Mouse (Mus musculus) forebrain, embryonic 11.5 days (tissue): ENCODE results near the gene Mia. TPM values are rescaled to one million over a fixed set of nuclear protein-coding genes. Genes with fewer than 3 reads are reported as not detected.

Source experiments
- ATAC-seq: fragments of 200-750 bp; cut with Nextera tagmentation; replicated peaks from 2 replicates; pipeline ENCODE4 v1.8.0; 2017; ENCODE audit warnings: moderate TSS enrichment; ENCODE audit not compliant: low FRiP score
- DNase-seq: peaks from one replicate; pipeline ENCODE4 v3.0.0-alpha.2; 2017; ENCODE audit warnings: low spot score
- H3K27ac ChIP-seq: fragments of 300-500 bp; sonication (generic); 2 replicates; pipeline ENCODE4 v1.5.1; 2014; ENCODE audit warnings: low read depth, low read length
- H3K27me3 ChIP-seq: fragments of 300-500 bp; sonication (generic); 2 replicates; pipeline ENCODE4 v1.6.1; 2014; ENCODE audit warnings: mild to moderate bottlenecking, low read length, mixed read lengths; ENCODE audit not compliant: control insufficient read depth, insufficient read depth
- H3K36me3 ChIP-seq: fragments of 300-500 bp; sonication (generic); 2 replicates; pipeline ENCODE4 v1.6.1; 2014; ENCODE audit warnings: mild to moderate bottlenecking, low read length, moderate library complexity, mixed read lengths; ENCODE audit not compliant: control insufficient read depth, insufficient read depth
- H3K4me1 ChIP-seq: fragments of 300-500 bp; sonication (generic); replicated peaks from 2 replicates; pipeline ENCODE4 v1.6.1; 2014; ENCODE audit warnings: low read length, mixed read lengths; ENCODE audit not compliant: control insufficient read depth, insufficient read depth
- H3K4me2 ChIP-seq: fragments of 300-500 bp; sonication (generic); 2 replicates; pipeline ENCODE4 v1.6.1; 2014; ENCODE audit warnings: low read depth, mild to moderate bottlenecking, low read length, moderate library complexity, mixed read lengths; ENCODE audit not compliant: severe bottlenecking
- H3K4me3 ChIP-seq: fragments of 300-500 bp; sonication (generic); 2 replicates; pipeline ENCODE4 v1.5.1; 2014; ENCODE audit warnings: low read depth, low read length
- H3K9ac ChIP-seq: fragments of 300-500 bp; sonication (generic); 2 replicates; pipeline ENCODE4 v1.6.1; 2014; ENCODE audit warnings: low read length
- H3K9me3 ChIP-seq: fragments of 300-500 bp; sonication (generic); 2 replicates; pipeline ENCODE4 v1.6.1; 2016; ENCODE audit warnings: low read length, mixed read lengths; ENCODE audit not compliant: control insufficient read depth
- WGBS: fragments of 180-500 bp; shearing (Covaris S2); extraction: QIAGEN DNeasy Blood & Tissue Kit; methylation state at CpG from one replicate; pipeline ENCODE4 v1.1.7; 2014; 5-methylcytosine and 5-hydroxymethylcytosine counted together
- polyA plus RNA-seq: library from polyadenylated mRNA; unstranded; fragments of >200 nt; fragmentation: Nextera tagmentation; extraction: Ambion mirVana; gene quantifications from 2 replicates; pipeline ENCODE4 v1.2.1, GENCODE M21; 2014

The Mia gene
- polyA plus RNA-seq, 1 experiment from 2014 or later, result 1.6 TPM

DNA sequence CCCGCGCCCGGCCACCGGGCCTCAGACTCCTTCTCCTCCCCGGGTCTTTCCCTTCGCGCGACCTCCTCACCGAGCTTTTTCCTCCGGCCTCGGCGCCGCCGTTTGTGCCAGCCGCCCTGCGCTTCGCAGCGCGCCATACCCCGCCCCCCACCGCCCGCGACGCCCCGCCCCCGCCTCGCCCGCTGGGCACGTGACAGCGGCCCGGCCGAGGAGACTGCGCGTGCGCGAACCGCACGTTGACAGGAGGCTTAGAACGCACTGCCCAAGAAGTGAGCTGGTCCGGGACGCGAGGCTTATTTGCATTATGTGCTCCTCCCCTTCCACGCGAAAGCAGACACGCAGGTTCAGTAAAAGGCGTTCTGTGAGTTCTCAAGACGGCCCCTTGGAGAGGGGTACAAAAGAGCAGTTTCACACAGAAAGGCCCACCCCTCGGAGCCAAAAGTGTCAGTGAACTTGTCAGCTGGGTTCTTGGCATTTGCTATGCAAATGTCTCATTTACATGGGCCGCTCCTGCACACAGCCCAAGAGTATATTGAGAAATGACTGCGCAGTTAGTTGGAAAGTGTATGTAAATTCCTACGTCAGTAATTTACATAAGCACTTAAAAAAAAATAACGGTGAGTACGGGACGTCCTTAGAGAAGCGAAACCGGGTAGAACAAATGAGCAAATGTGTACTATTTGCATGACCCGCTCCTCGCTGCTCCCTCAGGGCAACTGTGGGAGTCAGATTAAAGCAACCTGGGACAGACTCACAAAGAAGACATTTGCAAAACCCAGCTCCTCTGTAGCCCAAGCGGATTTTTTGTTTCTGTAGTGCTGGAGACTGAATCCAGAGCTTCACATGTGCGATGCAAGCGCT, 14.1 kb downstream of the Mia start, which contains the start of gene Egln2:
TSS of gene Egln2 (minus strand) at position 189 of the 861 bp plus-strand sequence.
- Histone ChIP-seq H3K4me3 (peak within 1 kb of the TSS; percentile 77), H3K4me1 (peaks cover 23% of the 10 kb centered on the region), H3K9ac (peak within 1 kb of the TSS; percentile 83), H3K36me3 (no peaks in the 10 kb centered on the region; the same call in 1 of the 2 replicates), H3K4me2 (peak within 1 kb of the TSS; percentile 70), H3K27me3 (no peaks in the 10 kb centered on the region), H3K27ac (peak within 1 kb of the TSS; percentile 96), H3K9me3 (no peaks in the 10 kb centered on the region)
- peak; percentile 85 for ATAC-seq
- WGBS, result 2% methylated on average over 53 of the region's 61 CpGs
- peak; percentile 98 for DNase-seq

DNA sequence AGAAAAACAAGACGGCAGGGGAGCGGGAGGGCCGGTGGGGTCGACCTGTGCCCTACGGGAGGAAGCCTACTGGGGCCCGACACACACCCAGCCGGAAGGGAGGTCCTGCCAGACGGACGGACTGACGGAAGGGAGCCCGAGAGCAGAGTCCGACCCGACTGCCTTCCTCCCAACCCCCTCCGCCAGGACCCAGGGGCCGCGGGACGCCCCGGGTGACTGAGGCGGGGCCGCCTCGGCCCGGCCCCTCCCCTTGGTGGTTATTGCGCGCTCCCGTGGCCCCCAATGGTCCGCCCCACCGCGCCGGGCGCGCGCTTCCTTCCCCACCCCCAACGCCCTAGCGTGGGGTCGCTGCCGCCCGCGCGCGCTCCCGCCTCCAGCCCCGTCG, 14.7 kb downstream of the Mia start:
- Histone ChIP-seq H3K27me3 (no peaks in the 10 kb centered on the region), H3K36me3 (no peaks in the 10 kb centered on the region; the same call in 1 of the 2 replicates), H3K4me2 (peak overlapping the region; percentile 70), H3K4me1 (peaks cover 25% of the 10 kb centered on the region), H3K4me3 (peak overlapping the region; percentile 77), H3K9ac (peak overlapping the region; percentile 83), H3K9me3 (no peaks in the 10 kb centered on the region), H3K27ac (peak overlapping the region; percentile 96)
- ATAC-seq (peak; percentile 80), DNase-seq (peak; percentile 91)
- under 1% methylated on average over 29 of the region's 43 CpGs for WGBS

DNA sequence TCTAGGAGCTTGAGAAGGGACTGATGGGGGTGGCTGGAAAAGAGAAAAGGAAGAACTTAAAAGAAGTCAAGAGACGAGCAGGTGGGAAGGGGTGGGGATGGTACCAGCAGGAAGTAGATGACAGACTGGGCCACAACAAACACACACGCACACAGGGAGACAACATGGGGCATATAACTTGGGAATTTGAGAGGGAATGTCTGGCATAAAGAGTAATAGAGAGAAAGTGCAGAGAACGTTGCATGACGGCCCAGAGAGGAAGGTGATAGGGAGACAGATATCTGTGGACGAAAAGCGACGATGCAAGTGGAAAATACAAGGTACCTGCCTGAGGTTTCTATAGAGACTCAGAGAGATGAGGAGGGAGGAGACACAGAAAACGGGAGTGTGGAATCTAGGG, 15.3 kb downstream of the Mia start:
- Histone ChIP-seq H3K4me2 (peak overlapping the region; percentile 70), H3K4me1 (peaks cover 25% of the 10 kb centered on the region), H3K36me3 (no peaks in the 10 kb centered on the region; the same call in 1 of the 2 replicates), H3K27ac (peak overlapping the region; percentile 96), H3K9ac (peak overlapping the region; percentile 83), H3K4me3 (peak overlapping the region; percentile 77), H3K27me3 (no peaks in the 10 kb centered on the region), H3K9me3 (no peaks in the 10 kb centered on the region)
- DNase-seq (no peak), ATAC-seq (peak; percentile 8)
- 6% methylated on average over 8 of the region's 8 CpGs for WGBS

DNA sequence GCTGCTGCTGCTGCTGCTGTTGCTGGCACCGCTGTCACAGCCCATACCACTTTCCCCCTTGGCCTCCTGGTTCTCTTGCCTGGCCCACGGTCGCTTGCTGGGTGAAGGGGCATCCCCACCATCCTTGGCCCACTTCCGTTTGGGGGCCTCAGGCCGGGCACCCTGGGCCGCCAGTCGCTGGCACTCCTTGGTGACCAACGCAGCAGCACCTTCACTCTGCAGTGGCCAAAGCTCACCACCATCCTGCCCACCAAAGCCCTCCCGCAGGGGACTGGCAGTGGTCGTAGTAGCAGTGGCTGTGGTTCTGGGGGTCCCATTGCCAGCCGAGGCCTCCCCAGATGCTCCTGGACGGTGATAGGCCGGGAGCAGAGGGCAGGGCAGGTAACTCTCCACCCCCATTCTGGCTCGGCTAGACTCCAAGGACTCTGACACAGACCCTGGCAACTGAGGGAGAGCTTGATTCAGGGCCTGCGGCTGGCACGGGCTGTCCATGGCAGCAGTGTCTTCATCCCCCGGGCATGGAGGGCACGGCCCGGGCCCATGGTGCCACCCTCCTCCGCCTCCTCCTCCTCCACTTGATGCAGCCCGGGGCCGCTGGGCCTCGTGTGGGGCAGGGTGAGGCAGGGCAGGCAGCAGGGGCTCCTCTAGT, 15.8 kb downstream of the Mia start:
- Histone ChIP-seq H3K4me3 (peak overlapping the region; percentile 77), H3K27me3 (no peaks in the 10 kb centered on the region), H3K4me2 (peak overlapping the region; percentile 70), H3K27ac (no peak overlapping the region), H3K4me1 (peaks cover 26% of the 10 kb centered on the region), H3K36me3 (no peaks in the 10 kb centered on the region; the same call in 1 of the 2 replicates), H3K9me3 (no peaks in the 10 kb centered on the region), H3K9ac (peak overlapping the region; percentile 83)
- 81% methylated on average over 23 of the region's 23 CpGs for WGBS
- DNase-seq (no peak), ATAC-seq (no peak)

DNA sequence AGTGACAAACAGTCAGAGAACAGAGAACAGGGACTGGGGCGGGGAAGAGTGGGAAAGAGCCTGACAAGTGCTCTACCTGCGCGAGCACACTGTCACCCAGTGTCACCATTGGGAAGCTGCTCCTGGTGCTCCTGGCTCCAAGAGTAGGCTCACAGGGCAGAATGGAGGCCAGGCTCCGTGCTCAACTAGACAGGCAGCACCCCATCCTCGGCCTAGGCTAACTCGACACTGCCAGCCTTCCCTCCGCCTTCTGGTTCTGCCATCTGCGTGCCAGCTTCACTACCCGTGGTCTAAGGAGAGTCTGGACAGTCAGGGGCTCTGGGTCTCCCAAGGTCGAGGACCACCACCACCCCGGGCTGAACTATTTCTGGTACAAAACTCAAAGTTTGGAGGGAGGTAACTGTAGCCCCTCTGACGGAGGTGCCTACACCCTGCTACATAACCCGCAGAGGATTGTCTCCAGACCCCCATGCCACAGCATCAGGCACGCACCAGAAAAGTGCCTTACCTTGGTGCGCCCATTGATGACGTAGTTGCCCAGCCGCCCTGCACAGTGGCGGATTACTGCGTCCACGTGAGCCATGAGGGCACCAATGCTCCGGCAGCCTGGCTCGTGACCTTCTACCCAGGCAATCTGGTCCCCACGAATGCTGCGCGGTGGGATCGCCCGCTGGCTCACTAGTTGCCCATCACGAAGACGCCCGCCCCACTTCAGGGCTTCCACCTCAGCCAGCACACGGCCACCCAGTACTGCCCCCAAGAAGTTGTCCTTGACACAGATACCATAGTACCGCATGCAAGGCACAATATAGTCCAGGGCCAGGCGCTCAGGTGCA, 16.6 kb downstream of the Mia start:
- Histone ChIP-seq H3K9ac (no peak overlapping the region; the same call in 1 of the 2 replicates), H3K4me2 (peak overlapping the region; percentile 70; the same call in 1 of the 2 replicates), H3K27me3 (no peaks in the 10 kb centered on the region), H3K36me3 (no peaks in the 10 kb centered on the region; the same call in 1 of the 2 replicates), H3K4me3 (no peak overlapping the region), H3K4me1 (peaks cover 26% of the 10 kb centered on the region), H3K27ac (no peak overlapping the region), H3K9me3 (no peaks in the 10 kb centered on the region)
- WGBS, result 86% methylated on average over 33 of the region's 33 CpGs
- ATAC-seq, result no peak
- no peak for DNase-seq

DNA sequence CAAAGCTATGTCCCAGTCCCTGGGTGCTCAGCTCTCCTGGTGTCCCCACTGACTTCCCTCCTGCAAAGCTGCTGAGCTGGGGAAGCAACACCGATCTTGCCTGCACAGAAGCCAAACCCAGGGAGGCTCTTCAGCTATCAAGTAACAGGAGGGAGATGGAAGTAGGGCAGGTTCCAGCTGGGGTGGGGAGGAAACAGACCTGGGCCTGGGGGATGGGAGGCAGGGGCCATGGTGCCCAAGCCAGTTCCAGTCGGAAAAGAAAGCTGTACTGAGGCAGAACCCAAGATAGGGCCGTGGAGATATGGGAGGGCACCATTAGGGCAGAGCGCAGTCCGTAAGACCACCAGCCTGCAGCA, 17.5 kb downstream of the Mia start:
- H3K4me3 ChIP-seq, result no peak overlapping the region
- H3K36me3 ChIP-seq, result peaks cover 3% of the 10 kb centered on the region; the same call in 1 of the 2 replicates
- ATAC-seq (no peak), DNase-seq (no peak)
- H3K27me3 ChIP-seq, result no peaks in the 10 kb centered on the region
- 87% methylated on average over 5 of the region's 5 CpGs for WGBS
- H3K27ac ChIP-seq, result no peak overlapping the region
- no peaks in the 10 kb centered on the region for H3K9me3 ChIP-seq
- no peak overlapping the region for H3K4me2 ChIP-seq
- H3K9ac ChIP-seq, result 0 out of 2 replicates have a peak overlapping the region, but pooled peaks have one; percentile 23
- peaks cover 26% of the 10 kb centered on the region for H3K4me1 ChIP-seq

DNA sequence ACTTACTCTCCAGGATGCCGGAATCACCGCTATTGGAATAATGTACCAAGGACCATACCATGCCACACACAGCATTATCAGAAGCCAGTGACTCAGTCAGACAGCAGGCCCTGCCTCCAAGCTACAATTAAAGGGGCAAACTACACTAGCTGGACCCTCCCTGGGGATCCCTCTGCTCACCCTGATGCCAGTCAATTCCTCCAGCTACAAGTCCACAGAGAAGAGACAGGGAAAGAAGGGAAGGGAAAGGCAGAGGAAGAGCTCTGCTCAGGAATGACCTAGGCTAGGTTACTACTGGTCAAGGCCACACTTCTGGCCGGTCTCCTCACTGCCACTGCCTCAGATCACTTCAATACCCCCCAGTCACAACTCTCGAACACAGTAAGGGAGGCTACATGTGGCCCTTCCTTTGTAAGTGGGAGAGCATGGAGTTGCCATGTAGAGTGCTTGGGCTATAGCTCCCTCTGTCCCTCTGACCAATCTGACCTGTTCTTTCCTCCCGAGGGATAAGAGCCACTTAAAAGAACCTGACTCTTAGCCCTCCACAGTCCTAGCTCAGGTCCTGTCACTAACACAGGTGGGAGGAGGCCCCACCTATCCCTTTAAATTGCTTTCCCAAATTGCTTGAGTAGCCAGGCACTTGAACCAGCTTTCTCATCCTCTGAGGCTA, 18.0 kb downstream of the Mia start:
- no peak overlapping the region for H3K27ac ChIP-seq
- H3K4me2 ChIP-seq, result no peak overlapping the region
- H3K4me3 ChIP-seq, result no peak overlapping the region
- 86% methylated on average over 5 of the region's 5 CpGs for WGBS
- DNase-seq, result no peak
- H3K9ac ChIP-seq, result no peak overlapping the region
- ATAC-seq, result no peak
- H3K4me1 ChIP-seq, result peaks cover 26% of the 10 kb centered on the region
- H3K9me3 ChIP-seq, result no peaks in the 10 kb centered on the region
- peaks cover 6% of the 10 kb centered on the region; the same call in 1 of the 2 replicates for H3K36me3 ChIP-seq
- no peaks in the 10 kb centered on the region for H3K27me3 ChIP-seq

DNA sequence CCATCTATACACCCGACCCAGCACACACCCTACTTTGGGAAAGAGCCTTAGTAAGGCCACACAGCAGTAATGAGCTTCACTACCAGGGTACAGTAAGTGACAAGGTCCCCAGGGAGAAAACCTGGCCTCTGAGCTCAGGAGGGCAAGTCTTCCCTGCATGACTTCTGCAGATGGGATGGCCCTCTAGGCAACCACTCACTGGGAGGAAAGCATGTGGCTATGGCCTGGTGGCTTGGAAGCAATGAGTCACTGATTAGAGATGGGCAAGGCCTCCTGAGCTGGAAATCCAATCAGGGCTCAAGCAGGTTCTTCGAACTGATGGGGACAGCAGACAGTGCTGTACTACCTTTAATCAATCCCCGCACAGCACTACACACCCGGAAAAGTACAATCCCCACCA, 19.2 kb downstream of the Mia start:
- no peak for ATAC-seq
- no peak overlapping the region for H3K4me3 ChIP-seq
- no peak for DNase-seq
- 90% methylated on average over 4 of the region's 4 CpGs for WGBS
- no peak overlapping the region for H3K9ac ChIP-seq
- peaks cover 6% of the 10 kb centered on the region; the same call in 1 of the 2 replicates for H3K36me3 ChIP-seq
- no peaks in the 10 kb centered on the region for H3K27me3 ChIP-seq
- H3K4me2 ChIP-seq, result no peak overlapping the region
- H3K9me3 ChIP-seq, result no peaks in the 10 kb centered on the region
- H3K4me1 ChIP-seq, result peaks cover 25% of the 10 kb centered on the region
- H3K27ac ChIP-seq, result no peak overlapping the region
